Mouse (Mus musculus) C2C12 (cell line): ENCODE measurements around the gene Smg8.

Experiments
- CEBPB ChIP-seq: IDR thresholded peaks from one replicate; pipeline ENCODE4 v1.6.1; 2011; ENCODE audit warnings: low read depth, mild to moderate bottlenecking, control low read depth, moderate library complexity
- CTCF ChIP-seq: IDR thresholded peaks from one replicate; pipeline ENCODE4 v1.5.1; 2011; ENCODE audit not compliant: control insufficient read depth, insufficient read depth, insufficient read length
- MYOD1 ChIP-seq: IDR thresholded peaks from one replicate; pipeline ENCODE4 v1.6.1; 2011; ENCODE audit warnings: low read depth; ENCODE audit not compliant: control insufficient read depth, insufficient read length
- MYOG ChIP-seq: IDR thresholded peaks from one replicate; pipeline ENCODE4 v1.6.1; 2011; ENCODE audit not compliant: control insufficient read depth, insufficient read length; ENCODE audit errors: extremely low read depth
- USF1 ChIP-seq: IDR thresholded peaks from one replicate; pipeline ENCODE4 v1.6.1; 2011; ENCODE audit warnings: low read depth, mild to moderate bottlenecking, control low read depth, moderate library complexity

- TF ChIP-seq CTCF, result peak; percentile 46
- TF ChIP-seq USF1, result no peak
- no peak for TF ChIP-seq MYOG
- no peak for TF ChIP-seq CEBPB
- peak; percentile 20 for TF ChIP-seq MYOD1
These were observed 12.6 kb downstream of the Smg8 start, which contains the start of gene Gdpd1 for GRCm38 (mm10) chr11:87073866-87074440.
